Mouse (Mus musculus) C2C12 (cell line): ENCODE results near the gene Cobll1.

Source experiments
- CEBPB ChIP-seq: IDR thresholded peaks from one replicate; pipeline ENCODE4 v1.6.1; 2011; ENCODE audit warnings: low read depth, mild to moderate bottlenecking, control low read depth, moderate library complexity
- CTCF ChIP-seq: IDR thresholded peaks from one replicate; pipeline ENCODE4 v1.5.1; 2011; ENCODE audit not compliant: control insufficient read depth, insufficient read depth, insufficient read length
- MAX ChIP-seq: IDR thresholded peaks from one replicate; pipeline ENCODE4 v1.6.1; 2011; ENCODE audit warnings: mild to moderate bottlenecking, control low read depth
- MYOD1 ChIP-seq: IDR thresholded peaks from one replicate; pipeline ENCODE4 v1.6.1; 2011; ENCODE audit warnings: low read depth; ENCODE audit not compliant: control insufficient read depth, insufficient read length
- USF1 ChIP-seq: IDR thresholded peaks from one replicate; pipeline ENCODE4 v1.6.1; 2011; ENCODE audit warnings: low read depth, mild to moderate bottlenecking, control low read depth, moderate library complexity

GRCm38 (mm10) chr2:65282979-65283378, 43.8 kb upstream of the Cobll1 start:
- TF ChIP-seq CTCF (no peak), MAX (no peak), MYOD1 (no peak), CEBPB (no peak), USF1 (no peak)
